Comparison of ENCODE assay signal across 7 mouse cellular contexts in the genomic region with DNA sequence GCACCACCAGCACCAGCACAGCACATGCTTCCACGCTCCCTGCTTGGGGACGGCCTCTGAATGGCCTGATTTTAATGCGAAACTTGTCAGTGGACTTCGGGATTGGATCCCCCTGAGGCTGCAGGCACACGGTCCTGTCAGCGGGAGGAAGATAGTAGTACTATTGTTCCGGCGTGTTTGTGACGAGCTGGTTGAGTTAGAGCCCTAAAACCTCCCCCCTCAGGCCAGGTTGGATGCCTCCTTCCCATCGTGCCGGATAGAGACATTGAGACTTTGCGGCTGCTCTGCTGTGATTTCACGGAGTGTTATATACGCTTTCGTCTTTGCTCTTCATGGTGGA. TPM values are rescaled to one million over a fixed set of nuclear protein-coding genes. Genes with fewer than 3 reads are reported as not detected.
DNase-seq lines count a peak whose midpoint lies in the region; ATAC-seq and TF ChIP-seq lines count a peak whose summit lies in the region.

No protein-coding gene starts in this region.

- no peaks in the 10 kb centered on the region for H3K79me2 ChIP-seq in macrophage (ENCODE audit: inconsistent target)

- peak overlapping the region; percentile 68 for H3K4me2 ChIP-seq in forebrain, embryonic 15.5 days (replicated peaks)
- H3K4me2 ChIP-seq in intestine, postnatal 0 days (replicated peaks; ENCODE audit: low read depth) = peak overlapping the region; percentile 91

- WGBS in forebrain, embryonic 15.5 days = 1% methylated on average over 15 of the region's 15 CpGs
- 7% methylated on average over 15 of the region's 15 CpGs for whole genome bisulfite sequencing in intestine, postnatal 0 days
- 29% methylated on average over 15 of the region's 15 CpGs for WGBS in macrophage (ENCODE audit: missing documents)

- TF ChIP-seq POLR2A in testis, adult 2 months (IDR thresholded peaks at IDR 0.05; ENCODE audit: control insufficient read depth, low read depth, low read length) = no peak

- peaks cover 3% of the 10 kb centered on the region for H3K4me1 ChIP-seq in testis, adult 2 months (ENCODE audit: control insufficient read depth, insufficient read depth, low read length)
- H3K4me1 ChIP-seq in forebrain, embryonic 15.5 days = peaks cover 40% of the 10 kb centered on the region
- no peaks in the 10 kb centered on the region for H3K4me1 ChIP-seq in intestine, postnatal 0 days (replicated peaks; ENCODE audit: control insufficient read depth, insufficient read depth, low read length)

- no peaks in the 10 kb centered on the region for H3K27me3 ChIP-seq in testis, adult 2 months (ENCODE audit: control insufficient read depth, insufficient read depth, low read length)
- no peaks in the 10 kb centered on the region for H3K27me3 ChIP-seq in forebrain, embryonic 15.5 days
- H3K27me3 ChIP-seq in intestine, postnatal 0 days (replicated peaks; ENCODE audit: control insufficient read depth, insufficient read depth, low read length) = no peaks in the 10 kb centered on the region

- peak overlapping the region; percentile 98 for H3K9ac ChIP-seq in forebrain, embryonic 15.5 days (replicated peaks)
- H3K9ac ChIP-seq in intestine, postnatal 0 days (ENCODE audit: low read depth, low read length) = peak overlapping the region; percentile 92

- no peaks in the 10 kb centered on the region for H3K36me3 ChIP-seq in testis, adult 2 months (ENCODE audit: control insufficient read depth, insufficient read depth, low read length)
- no peaks in the 10 kb centered on the region for H3K36me3 ChIP-seq in forebrain, embryonic 15.5 days
- no peaks in the 10 kb centered on the region for H3K36me3 ChIP-seq in intestine, postnatal 0 days (ENCODE audit: control insufficient read depth, insufficient read depth)
- H3K36me3 ChIP-seq in macrophage (ENCODE audit: inconsistent target) = no peaks in the 10 kb centered on the region

- H3K9me3 ChIP-seq in forebrain, embryonic 15.5 days = no peaks in the 10 kb centered on the region
- no peaks in the 10 kb centered on the region for H3K9me3 ChIP-seq in intestine, postnatal 0 days (ENCODE audit: control insufficient read depth)

- H3K4me3 ChIP-seq in testis, adult 2 months (ENCODE audit: control insufficient read depth, low read depth, low read length) = peak overlapping the region; percentile 94
- H3K4me3 ChIP-seq in forebrain, embryonic 15.5 days = peak overlapping the region; percentile 68
- peak overlapping the region; percentile 96 for H3K4me3 ChIP-seq in intestine, postnatal 0 days (ENCODE audit: low read depth, low read length)
- peak overlapping the region; percentile 20; the same call in 1 of the 2 replicates for H3K4me3 ChIP-seq in macrophage (ENCODE audit: inconsistent target)

- ATAC-seq in forebrain, embryonic 15.5 days (replicated peaks) = 0 out of 2 replicates have a peak, but pooled peaks have one; percentile 1
- no peak for ATAC-seq in intestine, postnatal 0 days

- H3K27ac ChIP-seq in testis, adult 2 months (ENCODE audit: control insufficient read depth, insufficient read depth, low read depth, low read length) = no peak overlapping the region
- H3K27ac ChIP-seq in forebrain, embryonic 15.5 days (replicated peaks) = peak overlapping the region; percentile 100
- H3K27ac ChIP-seq in intestine, postnatal 0 days (ENCODE audit: low read depth, low read length) = no peak overlapping the region
- no peak overlapping the region for H3K27ac ChIP-seq in macrophage

- no peak for DNase-seq in testis, postnatal 14 days (ENCODE audit: low spot score)
- peak; percentile 40 for DNase-seq in cerebellum, adult 11-12 months
- no peak for DNase-seq in ovary, postnatal 14 days (ENCODE audit: low spot score)

- 0 out of 2 replicates have a peak, but pooled peaks have one; percentile 3 for TF ChIP-seq CTCF in testis, adult 2 months (IDR thresholded peaks at IDR 0.05; ENCODE audit: control insufficient read depth, insufficient read depth, insufficient replicate concordance, low read depth, low read length)
- no peak for TF ChIP-seq CTCF in intestine, postnatal 0 days (IDR thresholded peaks at IDR 0.05; ENCODE audit: low read depth)

RNA-seq across cellular contexts. Expression of gene Dip2c, which starts 1.3 kb away (rescaled TPM):
- polyA plus RNA-seq in testis, adult 2 months (2012; rRNA removed) = 4.0 and 4.4 TPM in 2 replicates
- 12.5 and 13.0 TPM in 2 replicates for polyA plus RNA-seq in forebrain, embryonic 15.5 days (2015; fragmentation: Nextera tagmentation; extraction: Ambion mirVana)
- polyA plus RNA-seq in intestine, postnatal 0 days (2015; fragmentation: Nextera tagmentation; extraction: Ambion mirVana) = 2.7 and 2.8 TPM in 2 replicates
- total RNA-seq in macrophage (2018; cell fraction: chromatin; rRNA removed) = 10 to 100 TPM; 10.1 to 44.5 (median 14.3) TPM
- total RNA-seq in macrophage (2018; cell fraction: cytosol; rRNA removed) = 10 to 100 TPM in 3 of 26 experiments, 1 to 10 TPM in 23; 3.3 to 12.9 (median 6.4) TPM
- total RNA-seq in macrophage (2018; cell fraction: nucleus; rRNA removed) = 10 to 100 TPM in 14 of 26 experiments, 1 to 10 TPM in 12; 5.8 to 23.5 (median 11.4) TPM
- 3.2 to 11.9 TPM (median 7.2 TPM) in 3 replicates for polyA plus RNA-seq in macrophage (2018)

Comparison
In these comparisons a context has a peak if more than half of its experiments do, and no peak if none do; other contexts are left out.
1. H3K4me3 ChIP-seq: peak in every context shown above with its lines; median percentile 96 in intestine, postnatal 0 days; 94 in testis, adult 2 months; 68 in forebrain, embryonic 15.5 days; 20 in macrophage.